Mouse (Mus musculus) left cerebral cortex, postnatal 25 days (tissue): ENCODE data around the gene Zfp689. TPM values are rescaled to one million over a fixed set of nuclear protein-coding genes. Genes with fewer than 3 reads are reported as not detected.
"Not testable (repeated sequence)": the region's sequence is repeated elsewhere in the genome, so short reads cannot be mapped to it uniquely, and the experiment has no call there.

Experiments
- DNase-seq, 2 experiments: peaks; one replicate each; pipeline ENCODE4 v3.0.0; 2022; ENCODE audit warnings: low spot score in 2 of 2, mixed read lengths in 1 of 2
- intact Hi-C: fragments of 180-260 bp; cut with DNase I; formaldehyde crosslinking; loops from one replicate; pipeline ENCODE4 v1.15.1; 2025
- total RNA-seq, 2 experiments: library from RNA; stranded (reverse); gene quantifications; 2 replicates each; pipeline ENCODE4 v1.2.3; 2021

Gene Zfp689
- total RNA-seq, 2 experiments from 2014 or later = 5.8 to 8.2 TPM

DNA sequence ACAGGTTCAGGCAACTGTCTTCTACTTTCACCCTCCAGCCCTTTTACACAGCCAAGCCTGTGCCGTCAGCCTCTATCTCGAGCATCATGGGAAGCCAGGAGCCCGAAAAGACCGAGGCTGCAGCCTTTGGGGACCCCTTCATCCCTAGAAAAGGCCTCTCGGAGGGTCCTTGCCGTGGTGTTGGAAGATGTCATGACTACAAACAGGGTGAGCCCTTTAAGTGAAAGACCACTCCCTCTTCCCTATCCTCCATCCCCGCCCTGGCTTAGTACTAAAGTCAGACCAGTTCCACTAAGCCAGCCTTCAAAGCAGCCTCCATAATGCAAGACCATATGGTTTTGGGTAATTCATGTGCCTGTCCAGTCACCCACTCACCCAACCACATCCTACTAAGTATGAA lies 23.1 kb upstream of the Zfp689 start:
- intact Hi-C loops = loop anchor here (5.0 kb wide), 1 partner anchor 110 kb away; no protein-coding TSS in a partner anchor
- peak; percentile 21 to 43 for DNase-seq

DNA sequence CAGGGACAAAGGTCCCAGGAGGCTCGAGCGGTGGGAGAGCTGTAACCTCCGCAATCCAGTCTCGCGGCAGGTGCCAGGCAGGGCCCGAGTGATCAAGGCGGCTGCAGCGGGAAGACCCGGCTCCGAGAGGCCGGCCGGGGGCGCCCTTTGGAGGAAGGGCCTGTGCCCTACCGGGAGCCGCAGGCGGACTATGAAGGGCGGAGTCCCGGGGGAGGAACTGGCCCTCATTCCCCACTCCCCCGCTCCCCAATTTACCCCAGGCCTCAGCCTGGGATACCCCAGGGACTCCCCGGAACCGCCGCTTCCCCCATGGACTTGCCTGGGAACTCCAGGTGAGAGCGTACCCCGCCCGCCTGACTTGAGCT lies 22.7 kb upstream of the Zfp689 start:
- DNase-seq = no peak
- intact Hi-C loops = loop anchor here (2.0 to 5.0 kb wide), 2 partner anchors 23 to 109 kb away; partner anchors contain the start of gene Zfp689

DNA sequence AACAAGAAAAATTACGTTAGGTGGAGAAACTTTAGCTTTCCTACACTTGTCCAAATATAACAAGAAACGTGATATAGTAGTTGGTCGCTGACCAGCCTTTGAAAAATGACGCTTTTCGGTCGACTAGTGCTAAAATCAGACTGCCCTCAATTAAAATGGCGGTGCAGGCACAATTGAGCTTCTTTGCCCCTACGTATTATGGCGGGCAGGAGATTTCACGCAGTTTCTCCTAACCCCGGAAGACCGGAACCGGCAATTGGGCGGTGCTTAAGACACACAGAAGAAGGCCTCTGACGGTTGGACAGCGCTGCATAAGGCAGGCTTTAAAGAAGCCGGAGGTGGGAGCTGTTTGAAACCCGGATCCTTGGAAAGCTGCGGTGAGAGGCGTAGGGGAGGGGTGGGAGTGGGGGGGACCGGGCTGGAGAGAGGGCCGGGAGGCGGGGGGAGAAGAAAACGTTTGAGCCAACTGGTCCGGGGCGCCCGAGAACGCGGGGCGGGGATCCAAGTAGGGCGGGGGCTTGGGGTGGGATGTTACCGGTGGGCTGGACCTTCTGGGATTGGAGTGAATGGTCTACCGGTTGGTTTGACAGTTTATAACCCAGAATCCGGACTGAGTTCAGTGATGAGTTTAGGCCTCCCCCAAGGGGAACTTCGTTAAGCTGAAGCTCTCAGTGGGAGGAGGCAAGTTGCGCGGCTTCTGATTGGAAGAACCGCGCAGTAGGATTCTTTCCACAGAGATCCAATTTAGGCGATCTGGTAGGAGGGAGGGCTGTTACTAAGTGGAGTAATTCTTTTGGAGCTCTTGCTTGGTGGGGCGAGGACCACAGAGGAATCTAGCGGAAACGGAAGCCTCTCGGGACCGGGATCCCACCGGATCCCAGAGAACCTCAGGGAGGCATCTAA lies 22.0 kb upstream of the Zfp689 start:
- DNase-seq = peak; percentile 93 to 99
- intact Hi-C loops = loop anchor here (2.0 to 5.0 kb wide), 2 partner anchors 22 to 109 kb away; partner anchors contain the start of gene Zfp689

DNA sequence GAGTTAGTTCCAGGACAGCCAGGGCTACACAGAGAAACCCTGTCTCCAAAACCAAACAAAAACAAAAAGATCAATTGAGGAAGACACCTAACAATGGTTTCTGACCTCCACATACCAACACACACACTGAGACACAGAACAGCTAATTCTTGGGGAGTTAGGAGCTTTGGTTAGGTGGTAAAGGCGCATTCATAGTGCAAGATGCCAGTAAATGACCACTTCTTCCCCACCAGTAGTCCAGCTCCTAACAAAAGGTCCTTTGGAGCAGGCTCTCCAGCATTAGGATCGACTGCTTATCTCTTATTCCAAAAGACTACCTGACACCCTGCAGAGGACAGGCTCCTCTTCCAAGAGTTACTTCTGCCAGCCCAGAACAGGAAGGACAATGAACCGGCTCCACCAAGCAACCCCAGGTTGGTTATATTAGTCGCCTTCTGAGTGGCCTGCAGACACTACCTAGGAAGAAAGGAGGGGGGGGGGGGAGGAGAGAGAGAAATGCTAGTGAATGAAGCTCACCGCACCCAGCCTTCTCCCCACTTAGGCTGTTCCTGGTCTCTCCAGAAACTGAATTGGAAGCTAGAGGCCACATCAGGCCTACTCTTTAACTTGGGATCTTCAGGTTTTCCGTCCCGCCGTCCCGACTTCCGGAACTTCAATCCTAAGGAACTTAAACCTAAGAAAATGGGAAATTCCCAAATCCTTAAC lies 21.2 kb upstream of the Zfp689 start:
- DNase-seq = peak; percentile 14 to 31
- intact Hi-C loops = loop anchor here (2.0 to 5.0 kb wide), 2 partner anchors 21 to 108 kb away; partner anchors contain the start of gene Zfp689

DNA sequence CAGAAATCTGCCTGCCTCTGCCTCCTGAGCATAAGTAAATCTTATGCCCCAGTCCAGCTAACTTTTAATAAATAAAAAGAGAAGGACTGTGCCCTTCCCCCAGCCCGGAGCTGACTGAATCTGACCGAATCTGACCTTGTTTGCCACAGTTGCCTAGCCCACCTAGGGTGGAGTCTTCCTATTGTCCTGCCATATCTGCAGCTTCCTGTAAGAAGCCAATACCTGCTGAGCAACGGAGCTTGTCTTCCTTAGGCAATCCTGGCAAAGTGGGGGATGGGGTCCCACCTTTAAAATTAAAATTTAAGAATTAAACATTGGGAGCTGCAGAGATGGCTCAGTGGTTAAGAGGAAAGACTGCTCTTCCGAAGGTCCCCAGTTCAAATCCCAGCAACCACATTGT lies 17.6 kb upstream of the Zfp689 start:
- intact Hi-C loops = no loop called here
- no peak for DNase-seq

DNA sequence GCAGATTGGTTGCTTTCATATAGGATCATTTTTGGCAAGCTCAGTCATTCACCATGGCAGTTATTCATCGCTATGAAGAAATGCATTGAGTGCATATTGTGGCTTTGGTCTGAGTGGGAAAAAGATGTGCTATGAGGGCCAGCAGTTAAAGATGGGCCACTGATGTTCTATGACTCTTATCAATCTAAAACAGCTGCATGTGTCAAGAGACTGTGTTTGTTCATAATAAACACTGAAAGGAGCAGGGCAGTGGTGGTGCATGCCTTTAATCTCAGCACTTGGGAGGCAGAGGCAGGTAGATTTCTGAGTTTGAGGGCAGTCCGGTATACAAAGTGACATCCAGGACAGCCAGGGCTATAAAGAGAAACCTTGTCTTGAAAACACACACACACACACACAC lies 16.7 kb upstream of the Zfp689 start:
- DNase-seq, intact Hi-C loops: not testable (repeated sequence)

DNA sequence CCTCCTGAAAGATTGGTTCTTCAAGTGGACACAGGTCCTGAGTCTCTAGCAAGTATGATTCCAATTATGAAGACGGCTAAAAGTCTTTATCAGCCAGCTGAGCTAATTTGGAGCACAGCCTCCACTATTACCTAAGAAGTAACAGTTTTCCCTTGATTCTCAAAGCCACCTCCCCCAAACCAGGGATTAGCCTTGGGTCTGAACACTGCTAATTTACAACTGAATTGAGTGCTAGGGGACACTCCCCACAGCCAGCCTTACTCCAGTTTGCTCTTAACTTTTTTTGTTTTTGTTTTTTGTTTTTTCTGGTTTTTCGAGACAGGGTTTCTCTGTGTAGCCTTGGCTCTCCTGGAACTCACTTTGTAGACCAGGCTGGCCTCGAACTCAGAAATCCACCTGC lies 16.2 kb upstream of the Zfp689 start:
- intact Hi-C loops = no loop called here
- DNase-seq = no peak

DNA sequence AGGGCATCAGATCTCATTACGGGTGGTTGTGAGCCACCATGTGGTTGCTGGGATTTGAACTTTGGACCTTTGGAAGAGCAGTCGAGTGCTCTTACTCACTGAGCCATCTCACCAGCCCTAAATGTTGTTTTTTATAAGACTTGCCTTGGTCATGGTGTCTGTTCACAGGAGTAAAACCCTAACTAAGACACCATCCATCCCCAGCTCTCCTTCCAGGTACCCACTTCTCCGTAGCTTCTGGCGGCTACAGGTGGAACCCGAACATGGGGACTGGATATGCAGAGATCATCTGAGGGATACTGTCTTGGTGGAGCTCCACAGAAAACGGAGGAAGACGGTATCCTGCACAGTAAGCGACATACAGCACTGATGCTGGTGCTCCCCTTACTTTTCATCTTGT lies 10.4 kb upstream of the Zfp689 start, which contains the start of gene Prr14:
TSS of gene Prr14 (plus strand) at position 301 of the 400 bp plus-strand sequence.
- intact Hi-C loops, DNase-seq: not testable (repeated sequence)

DNA sequence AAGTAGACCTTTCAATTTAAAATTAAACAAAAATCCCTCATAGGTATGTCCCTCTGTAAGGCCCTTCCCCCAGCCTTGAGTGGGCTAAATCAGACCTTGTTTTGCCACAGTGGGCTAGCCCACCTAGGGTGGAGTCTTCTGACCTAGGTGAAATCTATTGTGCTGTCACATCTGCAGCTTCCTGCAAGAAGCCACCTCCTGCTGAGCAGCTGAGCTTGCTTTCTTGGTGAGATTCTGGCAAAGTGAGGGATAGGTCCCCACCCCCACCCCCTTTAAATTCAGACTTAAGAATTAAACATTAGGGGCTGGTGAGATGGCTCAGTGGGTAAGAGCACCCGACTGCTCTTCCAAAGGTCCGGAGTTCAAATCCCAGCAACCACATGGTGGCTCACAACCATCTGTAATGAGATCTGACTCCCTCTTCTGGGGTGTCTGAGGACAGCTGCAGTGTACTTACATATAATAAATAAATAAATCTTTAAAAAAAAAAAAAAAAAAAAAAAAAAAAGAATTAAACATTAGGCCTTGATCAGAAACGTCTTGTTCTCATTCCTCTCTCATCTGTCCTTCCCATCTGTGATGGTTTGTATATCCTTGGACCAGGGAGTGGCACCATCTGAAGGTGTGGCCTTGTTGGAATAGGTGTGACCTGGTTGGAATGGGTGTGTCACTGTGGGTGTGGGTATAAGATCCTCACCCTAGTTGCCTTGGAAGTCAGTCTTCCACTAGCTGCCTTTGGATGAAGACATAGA lies 9.6 kb upstream of the Zfp689 start:
- DNase-seq, intact Hi-C loops: not testable (repeated sequence)

DNA sequence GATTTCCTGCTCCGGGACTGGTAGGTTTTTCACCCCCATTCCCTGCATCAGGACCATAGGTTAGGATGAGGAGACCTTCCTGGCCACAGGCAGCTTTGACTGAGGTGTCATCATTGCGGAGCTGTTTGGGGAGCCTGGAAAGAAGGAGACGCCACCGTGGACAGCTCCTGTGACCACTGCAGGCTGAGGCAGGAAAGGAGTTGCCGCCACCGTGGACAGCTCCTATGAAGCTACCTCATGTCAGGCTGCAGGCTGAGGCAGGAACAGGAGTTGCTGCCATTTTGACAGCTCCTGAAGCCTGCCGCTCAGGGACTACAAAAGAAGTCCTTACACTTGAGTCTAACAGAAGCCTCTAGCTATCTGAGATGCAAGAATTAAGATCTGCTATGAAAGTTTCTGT lies 5.9 kb upstream of the Zfp689 start:
- intact Hi-C loops = no loop called here
- no peak for DNase-seq

DNA sequence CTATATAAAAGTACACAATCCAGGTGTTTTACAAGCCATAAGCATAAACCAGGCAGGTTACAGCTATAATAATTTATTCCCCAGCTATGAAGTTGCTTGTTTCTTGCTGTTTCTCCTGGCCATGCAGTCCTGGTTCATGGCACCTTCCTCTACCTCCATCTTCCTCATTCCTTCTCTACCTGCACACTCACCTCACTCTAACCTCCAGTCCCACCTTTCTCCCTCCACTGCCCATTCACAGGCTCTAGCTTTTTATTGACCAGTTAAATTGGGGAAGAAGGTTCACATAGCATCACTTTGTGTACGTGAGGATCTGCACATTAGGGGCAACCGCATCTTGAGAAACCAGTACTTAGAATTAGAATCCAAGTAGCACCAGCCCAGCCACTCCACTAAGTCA lies 4.1 kb upstream of the Zfp689 start:
- no peak for DNase-seq
- intact Hi-C loops = no loop called here

DNA sequence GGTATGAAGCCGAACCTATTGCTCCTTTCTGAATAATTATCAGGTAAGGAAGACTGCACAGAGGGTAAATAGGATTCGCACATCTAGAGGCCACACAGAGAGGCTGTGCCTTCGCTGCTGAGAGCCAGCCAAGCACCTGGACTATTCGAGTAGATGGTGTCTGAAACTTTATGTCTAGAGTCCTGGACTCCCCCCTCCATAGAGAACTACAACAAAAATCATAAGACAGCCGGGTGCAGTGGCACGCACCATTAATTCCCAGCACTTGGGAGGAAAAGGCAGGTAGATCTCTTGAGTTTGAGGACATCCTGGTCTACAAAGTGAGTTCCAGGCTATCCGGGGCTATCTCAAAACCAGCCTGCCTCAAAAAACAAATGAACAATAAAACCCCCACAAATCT lies 1.0 kb upstream of the Zfp689 start:
- DNase-seq = no peak
- intact Hi-C loops = loop anchor here (2.0 kb wide), 1 partner anchor 21 kb away; no protein-coding TSS in a partner anchor

DNA sequence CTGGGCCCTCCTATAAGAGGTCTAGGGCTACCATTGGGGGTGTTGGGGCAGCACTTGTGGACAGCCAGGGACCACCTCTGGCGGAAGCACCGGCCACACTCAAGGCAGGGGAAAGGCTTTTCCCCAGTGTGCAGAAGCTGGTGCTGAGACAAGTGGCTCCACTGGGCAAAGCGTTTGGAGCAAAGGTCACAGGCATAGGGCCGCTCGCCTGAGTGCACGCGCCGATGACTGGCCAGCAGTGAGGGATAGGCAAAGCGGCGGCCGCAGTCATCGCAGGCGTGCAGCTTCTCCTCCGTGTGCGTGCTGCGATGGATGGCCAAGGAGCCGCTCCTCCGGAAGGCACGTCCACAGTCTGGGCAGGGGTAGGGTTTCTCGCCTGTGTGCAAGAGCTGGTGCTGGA lies 5.0 kb downstream of the Zfp689 start:
- intact Hi-C loops = no loop called here
- no peak for DNase-seq

DNA sequence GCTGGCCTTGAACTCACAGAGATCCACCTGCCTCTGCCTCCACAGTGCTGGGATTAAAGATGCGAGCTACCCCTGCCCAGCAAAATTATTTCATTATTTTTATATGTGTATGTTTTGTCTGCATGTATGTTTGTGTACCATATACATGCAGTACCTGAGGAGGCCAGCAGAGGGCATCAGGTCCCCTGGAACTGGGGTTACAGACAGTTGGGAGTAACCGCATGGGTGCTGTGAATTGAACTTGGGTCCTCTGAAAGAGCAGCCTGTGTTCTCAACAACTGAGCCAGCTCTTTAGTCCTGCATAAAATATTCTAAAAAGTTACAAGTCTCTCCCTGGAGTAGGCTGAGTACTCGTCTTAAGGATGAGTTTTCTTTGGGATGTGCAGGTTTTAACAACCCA lies 11.2 kb downstream of the Zfp689 start:
- DNase-seq = no peak
- intact Hi-C loops = no loop called here

DNA sequence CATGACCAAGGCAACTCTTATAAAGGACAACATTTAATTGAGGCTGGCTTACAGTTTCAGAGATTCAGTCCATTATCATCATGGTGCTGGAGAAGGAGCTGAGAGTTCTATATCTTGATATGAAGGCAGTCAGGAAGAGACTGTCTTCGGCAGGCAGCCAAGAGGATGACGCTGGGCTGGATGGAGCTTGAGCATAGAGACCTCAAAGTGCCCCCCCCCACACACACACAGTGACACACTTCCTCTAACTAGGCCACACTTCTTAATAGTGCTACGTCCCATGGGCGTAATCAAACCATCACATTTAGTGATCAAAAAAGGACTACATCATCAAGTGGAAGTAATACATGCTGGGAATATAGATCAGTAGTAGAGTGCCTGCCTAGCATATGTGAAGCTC lies 13.8 kb downstream of the Zfp689 start:
- intact Hi-C loops = no loop called here

DNA sequence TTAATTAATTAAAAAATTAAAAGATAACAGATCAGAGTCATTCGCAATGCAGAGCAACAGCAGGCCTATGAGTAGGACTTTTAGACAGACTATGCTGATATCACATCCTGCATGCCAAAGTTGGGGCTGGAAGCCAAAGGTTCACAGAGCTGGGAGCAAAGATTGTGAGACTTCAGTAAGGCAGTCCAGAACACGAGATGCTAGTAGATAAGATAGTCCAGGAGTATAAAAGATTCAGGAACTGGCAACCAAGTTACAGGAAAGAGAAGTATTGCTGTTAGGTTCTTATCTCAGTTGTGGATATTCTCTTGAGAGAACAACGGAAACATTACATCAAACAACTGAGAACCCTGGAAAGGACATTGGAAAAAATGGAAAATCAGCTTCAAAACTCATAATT lies 22.6 kb downstream of the Zfp689 start:
- intact Hi-C loops = no loop called here

More for the DNA sequence above, 13.8 kb downstream of the Zfp689 start:
- DNase-seq = no peak

DNA sequence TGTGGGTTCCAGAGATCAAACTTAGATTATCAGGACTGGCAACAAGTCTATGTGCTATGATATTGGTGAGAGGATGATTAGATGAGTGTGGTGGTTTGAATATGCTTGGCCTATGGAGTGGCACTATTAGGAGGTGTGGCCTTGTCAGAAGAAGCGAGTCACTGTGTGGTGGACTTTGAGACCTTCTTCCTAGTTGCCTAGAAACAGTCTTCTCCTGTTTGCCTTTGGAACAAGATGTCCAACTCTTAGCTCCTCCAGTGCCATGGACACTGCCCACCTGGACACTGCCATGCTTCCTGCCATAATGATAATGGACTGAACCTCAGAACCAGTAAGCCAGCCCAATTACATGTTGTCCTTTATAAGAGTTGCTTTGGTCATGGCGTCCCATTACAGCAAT lies 23.0 kb downstream of the Zfp689 start:
- intact Hi-C loops = no loop called here
- DNase-seq = no peak

More for the DNA sequence above, 22.6 kb downstream of the Zfp689 start:
- no peak for DNase-seq

DNA sequence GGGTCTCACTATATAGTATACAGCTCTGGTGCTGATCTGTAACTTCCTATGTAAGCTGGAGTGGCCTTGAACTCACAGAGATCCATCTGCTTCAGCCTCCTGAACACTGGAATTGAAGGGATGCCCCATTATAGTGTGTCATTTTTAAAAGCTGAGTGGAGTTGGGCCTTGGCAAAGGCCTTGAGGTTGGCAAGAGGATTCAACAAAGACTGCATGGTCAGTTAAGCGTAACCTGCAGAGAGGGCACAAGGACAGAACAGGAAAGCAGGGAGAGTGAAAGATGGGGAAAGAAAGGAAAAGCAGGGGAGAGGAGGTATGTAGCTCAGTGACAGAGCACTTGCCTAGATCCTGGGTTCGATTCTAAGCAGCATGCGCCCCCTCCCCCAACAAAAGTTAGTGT lies 23.7 kb downstream of the Zfp689 start:
- DNase-seq = no peak
- intact Hi-C loops = no loop called here

DNA sequence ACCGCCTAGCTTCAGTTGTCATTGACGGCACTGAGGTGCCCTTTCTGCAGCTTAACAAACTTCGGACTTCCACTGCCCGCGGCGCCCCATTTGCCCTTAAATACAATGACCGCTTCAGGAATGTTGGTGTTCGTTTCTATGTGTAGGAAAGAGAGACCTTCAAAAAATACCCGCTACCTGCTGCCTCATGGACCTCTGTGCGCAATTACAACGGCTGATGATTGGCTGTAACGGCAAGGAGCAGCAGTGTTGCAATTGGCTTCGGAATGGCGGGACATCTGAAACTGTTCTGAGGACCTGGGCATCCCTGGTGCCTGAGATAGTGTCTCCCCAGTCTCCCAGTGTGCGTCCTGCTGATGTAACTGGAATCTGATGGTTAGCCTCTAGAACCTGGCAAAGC lies 26.7 kb downstream of the Zfp689 start:
- peak; percentile 42 to 65 for DNase-seq
- intact Hi-C loops = no loop called here
